Mouse (Mus musculus): ENCODE results near the gene Mettl14. TPM values are rescaled to one million over a fixed set of nuclear protein-coding genes. Genes with fewer than 3 reads are reported as not detected.

Mettl14 gene
- total RNA-seq, 4 experiments from 2014 or later = 14.2 to 16.3 (median 15.8) TPM

- peak; percentile 20 to 50 for DNase-seq (ENCODE audit: low spot score in 2 of 2)
Measured at GRCm38 (mm10) chr3:123321612-123322011, 64.3 kb downstream of the Mettl14 start.

DNA sequence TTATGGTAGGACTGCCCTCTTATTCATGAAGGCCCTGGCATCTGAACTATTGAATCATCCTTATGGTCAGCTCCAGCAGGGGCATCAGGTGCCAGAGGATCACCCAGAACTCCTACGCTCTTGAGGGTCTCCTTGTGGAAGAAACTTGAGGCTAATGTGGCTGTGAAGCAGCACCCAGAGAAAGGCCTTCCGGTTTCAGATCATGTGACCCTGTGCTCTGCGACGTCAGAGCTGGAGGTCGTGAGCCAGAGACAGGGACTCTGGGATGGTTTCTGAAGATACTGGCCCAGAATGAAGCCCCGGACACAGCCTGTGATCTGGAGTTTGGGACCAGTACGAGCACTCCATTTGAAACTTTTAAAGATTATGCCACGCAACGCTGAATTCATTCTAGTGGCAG, 65.6 kb downstream of the Mettl14 start:
- no peak for DNase-seq (ENCODE audit: low spot score in 2 of 2)

Other genes with a start within 250 kb of the Mettl14 start
- gene Synpo2, start 150.0 kb downstream of the Mettl14 start, total RNA-seq (2022) = 1 to 10 TPM; 4.5 to 6.0 (median 5.7) TPM
- gene Sec24d, start 118.7 kb downstream of the Mettl14 start, total RNA-seq (2022) = 10 to 100 TPM; 21.0 to 29.2 (median 27.2) TPM
- 10 to 100 TPM; 13.4 to 15.1 (median 14.3) TPM for gene Prss12, start 60.8 kb upstream of the Mettl14 start, total RNA-seq (2022)